Mouse (Mus musculus) effector memory CD4-positive, alpha-beta T cell, adult 7 months (primary cell): ENCODE results near the gene Slc26a1. TPM values are rescaled to one million over a fixed set of nuclear protein-coding genes. Genes with fewer than 3 reads are reported as not detected.

Source experiments
- polyA plus RNA-seq: library from polyadenylated mRNA; unstranded; fragments of 100-300 nt; shearing (Covaris generic); gene quantifications from one replicate; pipeline ENCODE4 v1.2.1, GENCODE M21; 2017

The Slc26a1 gene
- 0.10 TPM for polyA plus RNA-seq

DNA sequence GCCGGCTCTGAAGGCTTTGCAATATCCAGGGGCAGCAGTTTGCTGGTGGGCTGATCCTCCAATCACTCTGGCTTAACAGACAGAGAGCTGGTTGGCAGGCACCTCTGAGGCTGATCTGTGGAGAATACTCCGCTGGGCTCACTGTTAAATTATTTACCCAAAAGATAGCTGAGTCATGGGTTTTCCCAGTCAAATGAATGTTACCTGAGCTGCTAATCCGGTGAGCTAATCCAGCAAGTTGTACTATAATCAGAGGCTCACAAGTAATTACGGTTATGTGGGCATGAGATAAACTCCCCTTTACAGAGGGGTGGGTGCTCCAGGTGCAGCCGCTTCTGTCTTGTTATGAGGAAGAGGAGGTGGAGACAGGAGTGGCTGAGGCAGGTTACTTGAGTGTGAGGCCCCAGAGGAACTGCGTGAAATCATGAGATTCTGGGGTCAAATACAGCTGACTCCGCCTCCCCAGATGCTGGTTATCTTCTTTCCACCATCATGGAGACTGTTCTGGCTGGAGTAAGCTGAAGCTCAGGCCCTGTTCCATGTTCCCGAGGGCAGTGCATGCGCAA lies at the start of gene Slc26a1:
Gene Slc26a1, minus strand, starts transcription at position 319 of the 566 bp plus-strand sequence.

DNA sequence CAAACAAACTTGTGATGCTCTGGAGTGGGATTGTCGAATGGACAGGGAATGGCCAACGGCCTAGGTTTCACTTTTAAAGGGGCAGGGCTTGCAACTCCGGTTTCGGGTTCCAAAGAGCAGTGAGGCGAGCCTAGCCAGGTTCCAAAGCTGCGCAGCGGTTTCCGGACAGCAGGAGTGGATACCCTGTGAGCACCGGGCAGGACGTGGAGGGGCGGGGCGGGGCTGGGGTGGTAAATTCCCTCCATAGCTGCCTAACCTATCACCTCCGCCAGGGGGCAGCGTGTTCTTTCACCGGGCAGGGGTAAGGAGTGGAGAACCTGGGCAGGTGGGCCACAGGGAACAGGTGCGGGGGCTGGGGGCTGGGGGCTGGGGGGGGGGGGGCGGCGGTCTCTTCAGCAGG lies 16.9 kb upstream of the Slc26a1 start, which contains the start of gene Fgfrl1:
Gene Fgfrl1, plus strand, starts transcription at position 112 of the 400 bp plus-strand sequence.

DNA sequence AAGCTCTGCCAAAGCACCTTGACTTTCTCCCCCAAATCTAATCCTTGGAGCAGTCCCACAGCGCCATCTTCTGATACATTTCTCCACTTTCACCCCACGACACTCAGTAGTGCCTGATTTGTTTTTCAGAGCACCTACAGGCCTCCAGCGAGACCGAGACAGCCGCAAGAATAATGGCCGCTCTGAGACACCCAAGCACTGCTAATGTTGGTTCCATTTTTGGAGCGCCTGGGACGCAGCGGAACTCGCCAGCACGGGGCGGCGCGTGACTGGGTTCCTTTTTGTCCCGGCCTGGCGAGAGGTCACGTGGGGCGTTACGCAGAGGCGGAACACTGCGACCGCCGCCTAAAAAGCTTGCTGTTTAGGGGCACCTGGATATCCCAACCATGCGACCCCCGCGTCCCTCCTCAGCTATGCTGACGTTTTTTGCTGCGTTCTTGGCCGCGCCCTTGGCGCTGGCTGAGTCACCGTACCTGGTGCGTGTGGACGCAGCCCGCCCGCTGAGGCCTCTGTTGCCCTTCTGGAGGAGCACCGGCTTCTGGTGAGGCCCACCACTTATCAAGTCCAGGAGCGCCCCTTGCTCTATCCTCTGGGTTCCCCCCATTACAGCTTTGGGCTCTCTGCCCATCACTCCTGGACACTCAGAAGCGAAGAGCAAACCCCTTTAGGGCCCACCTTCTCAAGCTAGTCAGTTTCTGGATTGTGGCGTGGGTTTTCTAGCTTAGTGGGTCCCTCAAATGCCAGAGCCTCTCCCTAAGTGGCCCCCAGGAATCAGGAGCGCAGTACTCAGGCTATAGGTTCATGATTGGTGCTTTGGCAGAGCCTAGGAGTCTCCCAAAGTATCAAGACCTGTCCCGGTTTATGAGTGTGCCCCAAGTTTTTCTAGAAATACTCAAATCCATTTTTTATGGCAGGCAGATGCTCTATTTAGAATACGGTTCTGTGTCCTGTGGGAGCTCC lies 6.1 kb downstream of the Slc26a1 start, which contains the start of gene Dgkq:
Gene Dgkq, minus strand, starts transcription at position 696 of the 960 bp plus-strand sequence.

DNA sequence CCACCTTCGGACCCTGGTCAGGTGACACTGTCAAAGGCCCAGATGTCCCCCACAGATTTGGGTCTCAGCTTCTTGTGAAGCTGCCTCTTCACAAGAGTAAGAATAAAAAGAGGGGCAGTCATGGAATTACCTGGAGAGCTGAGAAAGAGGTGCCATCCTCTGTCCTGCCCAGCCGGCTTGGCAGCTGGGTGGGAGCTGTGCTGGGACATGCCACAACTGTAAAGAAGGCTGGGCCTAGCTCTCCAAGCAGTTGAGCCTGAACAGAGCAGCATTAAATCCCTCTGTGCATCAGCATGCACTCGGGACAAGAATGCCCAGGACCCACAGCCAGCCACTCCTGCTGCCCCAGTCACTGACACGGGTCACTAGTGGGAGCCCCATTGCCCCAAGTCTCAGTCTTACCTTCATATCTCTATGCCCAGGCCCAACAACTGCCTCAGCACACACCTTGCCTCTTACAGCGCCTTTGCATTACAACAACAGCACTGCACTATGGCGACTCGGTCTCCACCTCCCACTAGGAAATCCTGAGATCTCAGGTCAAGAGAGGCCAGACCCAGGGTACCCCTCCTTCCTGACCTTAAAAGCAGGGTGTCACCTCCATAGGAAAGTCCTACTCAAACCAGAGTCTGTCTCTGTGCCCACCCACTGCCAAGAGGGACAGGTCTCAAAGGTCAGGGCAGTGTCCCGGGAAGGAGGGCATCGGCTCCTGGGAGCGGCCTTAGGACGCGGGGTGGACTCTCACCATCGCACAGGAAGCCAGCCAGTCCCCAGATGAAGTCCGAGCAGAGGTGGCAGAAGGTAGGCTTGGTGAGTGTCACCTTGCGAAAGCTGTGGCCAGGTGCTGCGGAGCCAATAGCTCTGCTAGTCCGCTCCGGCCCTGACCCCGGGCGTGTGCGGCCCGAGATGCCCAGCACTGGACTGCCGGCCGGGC lies 15.4 kb downstream of the Slc26a1 start, which contains the start of gene Idua:
Gene Idua, plus strand, starts transcription at position 634 of the 934 bp plus-strand sequence.

DNA sequence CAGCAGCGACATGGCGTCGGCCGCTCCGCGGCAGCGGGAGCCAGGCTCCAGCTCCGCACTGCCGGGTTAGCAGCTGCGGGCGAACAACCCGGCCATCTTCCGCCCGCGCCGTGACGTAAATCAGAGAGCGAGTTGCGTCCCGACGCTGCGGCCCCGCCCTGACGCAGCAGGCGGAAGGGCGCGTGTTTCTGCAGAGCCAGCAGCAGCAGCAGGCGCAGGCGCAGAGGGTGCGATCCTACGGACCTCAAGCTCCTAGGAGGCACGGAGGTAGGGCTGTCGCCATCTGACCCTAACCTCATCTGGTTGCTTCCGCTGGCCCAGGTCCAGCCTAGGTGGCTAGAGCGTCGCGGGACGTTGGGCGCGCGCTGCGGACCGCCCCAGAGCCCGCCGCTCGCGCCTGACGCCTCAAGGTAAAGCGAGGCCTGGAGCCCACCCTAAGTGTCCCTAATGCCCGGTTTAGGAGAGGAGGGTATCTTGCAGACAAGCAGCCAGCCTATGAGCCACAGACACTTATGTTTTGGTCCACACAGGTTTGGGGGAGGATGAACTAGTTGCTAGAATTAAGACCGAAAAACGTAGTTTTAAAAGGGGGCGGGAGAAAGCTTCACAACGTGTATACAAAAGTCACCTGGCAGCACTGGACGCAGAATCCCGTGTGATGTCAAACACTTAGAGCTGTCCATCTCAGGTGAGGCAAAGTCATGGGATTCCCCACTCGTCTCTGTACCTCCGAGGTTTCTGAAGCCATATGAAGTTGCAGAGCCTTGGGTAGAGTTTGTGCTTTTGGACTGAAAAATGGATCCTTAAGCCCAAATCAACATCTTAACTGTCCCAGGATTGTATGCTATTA lies 45.5 kb downstream of the Slc26a1 start, which contains the start of the genes Gak and Tmem175:
Gene Gak, minus strand, starts transcription at position 122 of the 850 bp plus-strand sequence.
Gene Tmem175, plus strand, starts transcription at position 137 of the 850 bp plus-strand sequence.

Other genes starting within 250 kb of the Slc26a1 start
- 97.6 TPM for gene Atp5k, start 241.1 kb downstream of the Slc26a1 start, polyA plus RNA-seq
- gene Mfsd7a, start 226.7 kb downstream of the Slc26a1 start, polyA plus RNA-seq, result not detected
- gene Pcgf3, start 214.3 kb downstream of the Slc26a1 start, polyA plus RNA-seq, result 10.4 TPM
- gene Cplx1, start 125.5 kb downstream of the Slc26a1 start, polyA plus RNA-seq, result not detected
- gene Gak, start 45.8 kb downstream of the Slc26a1 start, polyA plus RNA-seq, result 168 TPM
- 25.3 TPM for gene Tmem175, start 45.8 kb downstream of the Slc26a1 start, polyA plus RNA-seq
- gene Idua, start 15.2 kb downstream of the Slc26a1 start, polyA plus RNA-seq, result 27.1 TPM
- gene Dgkq, start 5.9 kb downstream of the Slc26a1 start, polyA plus RNA-seq, result 14.6 TPM
- 2.3 TPM for gene Fgfrl1, start 16.8 kb upstream of the Slc26a1 start, polyA plus RNA-seq
- not detected for gene Rnf212, start 99.4 kb upstream of the Slc26a1 start, polyA plus RNA-seq
- gene Tmed11, start 119.8 kb upstream of the Slc26a1 start, polyA plus RNA-seq, result not detected
- not detected for gene Vmn2r8, start 133.3 kb upstream of the Slc26a1 start, polyA plus RNA-seq
- not detected for gene Vmn2r9, start 177.0 kb upstream of the Slc26a1 start, polyA plus RNA-seq